Mouse (Mus musculus) intestine, embryonic 16.5 days (tissue): ENCODE measurements around the gene Vash2. TPM values are rescaled to one million over a fixed set of nuclear protein-coding genes. Genes with fewer than 3 reads are reported as not detected.
"Not testable (repeated sequence)": the region's sequence is repeated elsewhere in the genome, so short reads cannot be mapped to it uniquely, and the experiment has no call there.

Source experiments
- ATAC-seq: fragments of 200-750 bp; cut with Nextera tagmentation; 2 replicates; pipeline ENCODE4 v1.8.0; 2017; ENCODE audit warnings: moderate TSS enrichment, moderate library complexity
- H3K27ac ChIP-seq: fragments of 300-500 bp; sonication (generic); 2 replicates; pipeline ENCODE4 v1.5.1; 2014; ENCODE audit warnings: mild to moderate bottlenecking, low read length
- H3K27me3 ChIP-seq: fragments of 300-500 bp; sonication (generic); replicated peaks from 2 replicates; pipeline ENCODE4 v1.6.1; 2014; ENCODE audit warnings: low read length, control low read depth, mixed read lengths; ENCODE audit not compliant: control insufficient read depth, insufficient read depth
- H3K36me3 ChIP-seq: fragments of 300-500 bp; sonication (generic); 2 replicates; pipeline ENCODE4 v1.6.1; 2014; ENCODE audit warnings: low read length, control low read depth; ENCODE audit not compliant: control insufficient read depth, insufficient read depth
- H3K4me1 ChIP-seq: fragments of 300-500 bp; sonication (generic); 2 replicates; pipeline ENCODE4 v1.6.1; 2014; ENCODE audit warnings: low read length, control low read depth, mixed read lengths; ENCODE audit not compliant: control insufficient read depth, insufficient read depth
- H3K4me2 ChIP-seq: fragments of 300-500 bp; sonication (generic); 2 replicates; pipeline ENCODE4 v1.6.1; 2014; ENCODE audit warnings: low read depth, low read length, control low read depth
- H3K4me3 ChIP-seq: fragments of 300-500 bp; sonication (generic); 2 replicates; pipeline ENCODE4 v1.5.1; 2014; ENCODE audit warnings: mild to moderate bottlenecking, low read length
- H3K9ac ChIP-seq: fragments of 300-500 bp; sonication (generic); 2 replicates; pipeline ENCODE4 v1.6.1; 2014; ENCODE audit warnings: low read depth, low read length
- H3K9me3 ChIP-seq: fragments of 300-500 bp; sonication (generic); 2 replicates; pipeline ENCODE4 v1.6.1; 2016; ENCODE audit warnings: low read length, control low read depth; ENCODE audit not compliant: control insufficient read depth
- WGBS: fragments of 180-500 bp; shearing (Covaris S2); extraction: QIAGEN DNeasy Blood & Tissue Kit; methylation state at CpG from one replicate; pipeline ENCODE4 v1.1.7; 2014; 5-methylcytosine and 5-hydroxymethylcytosine counted together
- polyA plus RNA-seq: library from polyadenylated mRNA; unstranded; fragments of >200 nt; fragmentation: Nextera tagmentation; extraction: Ambion mirVana; gene quantifications from 2 replicates; pipeline ENCODE4 v1.2.1, GENCODE M21; 2015

The Vash2 gene
- polyA plus RNA-seq, 1 experiment from 2014 or later = 12.3 TPM

GRCm38 (mm10) chr1:190939803-190940202 lies 39.3 kb downstream of the Vash2 start:
- 93% methylated on average over 7 of the region's 7 CpGs for WGBS

GRCm38 (mm10) chr1:190930181-190930580 lies 48.9 kb downstream of the Vash2 start:
- Histone ChIP-seq H3K4me3 (peak overlapping the region; percentile 9; the same call in 1 of the 2 replicates), H3K4me2 (peak overlapping the region; percentile 48), H3K27ac (peak overlapping the region; percentile 61), H3K36me3 (peaks cover 11% of the 10 kb centered on the region; the same call in 1 of the 2 replicates), H3K9me3 (no peaks in the 10 kb centered on the region), H3K27me3 (no peaks in the 10 kb centered on the region), H3K9ac (0 out of 2 replicates have a peak overlapping the region, but pooled peaks have one; percentile 48), H3K4me1 (peaks cover 19% of the 10 kb centered on the region)
- ATAC-seq = no peak
- 47% methylated on average over 6 of the region's 6 CpGs for WGBS

More at GRCm38 (mm10) chr1:190939803-190940202, 39.3 kb downstream of the Vash2 start:
- H3K9me3 ChIP-seq = no peaks in the 10 kb centered on the region
- no peaks in the 10 kb centered on the region for H3K27me3 ChIP-seq
- peaks cover 17% of the 10 kb centered on the region for H3K36me3 ChIP-seq
- no peak for ATAC-seq
- no peak overlapping the region for H3K4me2 ChIP-seq
- no peaks in the 10 kb centered on the region for H3K4me1 ChIP-seq
- no peak overlapping the region for H3K27ac ChIP-seq
- H3K9ac ChIP-seq = no peak overlapping the region
- H3K4me3 ChIP-seq = no peak overlapping the region

GRCm38 (mm10) chr1:190929010-190929695 lies 49.9 kb downstream of the Vash2 start:
- WGBS = 5% methylated on average over 27 of the region's 27 CpGs
- H3K9me3 ChIP-seq = no peaks in the 10 kb centered on the region
- ATAC-seq = no peak; the same call in 1 of the 2 replicates

GRCm38 (mm10) chr1:190928370-190929009 lies 50.6 kb downstream of the Vash2 start:
- peak overlapping the region; percentile 85 for H3K4me3 ChIP-seq
- peaks cover 19% of the 10 kb centered on the region for H3K4me1 ChIP-seq
- H3K4me2 ChIP-seq = peak overlapping the region; percentile 69
- peak overlapping the region; percentile 99 for H3K27ac ChIP-seq
- H3K36me3 ChIP-seq = no peaks in the 10 kb centered on the region
- ATAC-seq = peak; percentile 97
- H3K27me3 ChIP-seq = no peaks in the 10 kb centered on the region
- H3K9ac ChIP-seq = peak overlapping the region; percentile 94
- under 1% methylated on average over 63 of the region's 79 CpGs for WGBS
- H3K9me3 ChIP-seq = no peaks in the 10 kb centered on the region

More at GRCm38 (mm10) chr1:190929010-190929695, 49.9 kb downstream of the Vash2 start:
- Histone ChIP-seq H3K27me3 (no peaks in the 10 kb centered on the region), H3K27ac (peak overlapping the region; percentile 99), H3K4me2 (peak overlapping the region; percentile 63), H3K9ac (peak overlapping the region; percentile 94), H3K36me3 (peaks cover 5% of the 10 kb centered on the region; the same call in 1 of the 2 replicates), H3K4me3 (peak overlapping the region; percentile 85), H3K4me1 (peaks cover 19% of the 10 kb centered on the region)

GRCm38 (mm10) chr1:190927751-190928369 lies 51.2 kb downstream of the Vash2 start:
- H3K27me3 ChIP-seq = no peaks in the 10 kb centered on the region
- 8% methylated on average over 16 of the region's 16 CpGs for WGBS
- ATAC-seq = peak; percentile 32

GRCm38 (mm10) chr1:190927311-190927710 lies 51.8 kb downstream of the Vash2 start:
- 91% methylated on average over 3 of the region's 3 CpGs for WGBS
- H3K27ac ChIP-seq = no peak overlapping the region
- peak overlapping the region; percentile 85; the same call in 1 of the 2 replicates for H3K4me3 ChIP-seq

More at GRCm38 (mm10) chr1:190927751-190928369, 51.2 kb downstream of the Vash2 start:
- peak overlapping the region; percentile 69 for H3K4me2 ChIP-seq
- H3K9me3 ChIP-seq = no peaks in the 10 kb centered on the region
- H3K36me3 ChIP-seq = no peaks in the 10 kb centered on the region
- peak overlapping the region; percentile 99 for H3K27ac ChIP-seq
- peak overlapping the region; percentile 94 for H3K9ac ChIP-seq
- H3K4me1 ChIP-seq = peaks cover 19% of the 10 kb centered on the region
- peak overlapping the region; percentile 85 for H3K4me3 ChIP-seq

GRCm38 (mm10) chr1:190924812-190925211 lies 54.3 kb downstream of the Vash2 start, which contains the start of gene Angel2:
Angel2 (plus strand) TSS chr1:190925112.
- not testable (repeated sequence) for H3K27ac ChIP-seq, ATAC-seq, H3K36me3 ChIP-seq, H3K27me3 ChIP-seq, H3K4me2 ChIP-seq, H3K9me3 ChIP-seq, H3K4me3 ChIP-seq, H3K9ac ChIP-seq
- peaks cover 12% of the 10 kb centered on the region for H3K4me1 ChIP-seq
- 79% methylated on average over 3 of the region's 3 CpGs for WGBS

More at GRCm38 (mm10) chr1:190927311-190927710, 51.8 kb downstream of the Vash2 start:
- H3K36me3 ChIP-seq = no peaks in the 10 kb centered on the region
- no peak overlapping the region; the same call in 1 of the 2 replicates for H3K4me2 ChIP-seq
- H3K4me1 ChIP-seq = peaks cover 19% of the 10 kb centered on the region
- H3K9ac ChIP-seq = no peak overlapping the region
- H3K9me3 ChIP-seq = no peaks in the 10 kb centered on the region
- no peak for ATAC-seq
- no peaks in the 10 kb centered on the region for H3K27me3 ChIP-seq

- H3K27ac ChIP-seq = 0 out of 2 replicates have a peak overlapping the region, but pooled peaks have one; percentile 30
- no peaks in the 10 kb centered on the region for H3K36me3 ChIP-seq
- H3K4me3 ChIP-seq = no peak overlapping the region
- H3K27me3 ChIP-seq = no peaks in the 10 kb centered on the region
- peak overlapping the region; percentile 30; the same call in 1 of the 2 replicates for H3K4me2 ChIP-seq
- peaks cover 3% of the 10 kb centered on the region; the same call in 1 of the 2 replicates for H3K4me1 ChIP-seq
- H3K9me3 ChIP-seq = no peaks in the 10 kb centered on the region
- peak overlapping the region; percentile 11; the same call in 1 of the 2 replicates for H3K9ac ChIP-seq
- 51% methylated on average over 8 of the region's 8 CpGs for WGBS
- peak; percentile 84 for ATAC-seq
Measured at GRCm38 (mm10) chr1:190919725-190920469, 59.2 kb downstream of the Vash2 start.
